Mouse (Mus musculus) cerebellum, adult 2 months (tissue): Measurements from ENCODE around the gene Plekhh2.

Source experiments
- CTCF ChIP-seq: fragments of 200-500 bp; IDR thresholded peaks from 2 replicates; pipeline ENCODE4 v1.5.1; 2011; ENCODE audit warnings: low read depth, mild to moderate bottlenecking, control low read depth, low read length, moderate library complexity, borderline replicate concordance; ENCODE audit not compliant: insufficient read depth
- POLR2A ChIP-seq: fragments of 200-500 bp; IDR thresholded peaks from 2 replicates; pipeline ENCODE4 v1.6.1; 2011; ENCODE audit warnings: low read length, control low read depth, borderline replicate concordance; ENCODE audit not compliant: insufficient read depth

DNA sequence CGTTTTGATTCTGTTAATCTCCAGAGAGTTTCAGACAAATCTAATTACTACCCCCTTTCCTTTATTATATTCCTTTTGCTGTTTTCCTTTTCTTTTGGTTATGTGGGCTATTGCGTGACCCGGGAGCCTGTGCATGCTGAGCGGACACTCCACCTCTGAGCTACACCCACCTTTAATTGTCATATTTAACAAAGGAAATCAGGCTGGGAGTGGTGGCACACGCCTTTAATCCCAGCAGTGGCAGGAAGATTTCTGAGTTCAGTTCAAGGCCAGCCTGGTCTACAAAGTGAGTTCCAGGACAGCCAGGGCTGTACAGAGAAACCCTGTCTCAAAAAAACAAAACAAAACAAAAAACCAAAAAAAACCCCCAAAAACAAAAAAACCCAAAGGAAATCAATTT lies 14.7 kb upstream of the Plekhh2 start:
- TF ChIP-seq CTCF (no peak), POLR2A (no peak)
